Mouse (Mus musculus): ENCODE results near the gene Trir.

The Trir gene

GRCm38 (mm10) chr8:85026670-85027515, at the start of gene Trir:
Gene Trir (plus strand): TSS chr8:85026823.
- peak; percentile 96 for DNase-seq

DNA sequence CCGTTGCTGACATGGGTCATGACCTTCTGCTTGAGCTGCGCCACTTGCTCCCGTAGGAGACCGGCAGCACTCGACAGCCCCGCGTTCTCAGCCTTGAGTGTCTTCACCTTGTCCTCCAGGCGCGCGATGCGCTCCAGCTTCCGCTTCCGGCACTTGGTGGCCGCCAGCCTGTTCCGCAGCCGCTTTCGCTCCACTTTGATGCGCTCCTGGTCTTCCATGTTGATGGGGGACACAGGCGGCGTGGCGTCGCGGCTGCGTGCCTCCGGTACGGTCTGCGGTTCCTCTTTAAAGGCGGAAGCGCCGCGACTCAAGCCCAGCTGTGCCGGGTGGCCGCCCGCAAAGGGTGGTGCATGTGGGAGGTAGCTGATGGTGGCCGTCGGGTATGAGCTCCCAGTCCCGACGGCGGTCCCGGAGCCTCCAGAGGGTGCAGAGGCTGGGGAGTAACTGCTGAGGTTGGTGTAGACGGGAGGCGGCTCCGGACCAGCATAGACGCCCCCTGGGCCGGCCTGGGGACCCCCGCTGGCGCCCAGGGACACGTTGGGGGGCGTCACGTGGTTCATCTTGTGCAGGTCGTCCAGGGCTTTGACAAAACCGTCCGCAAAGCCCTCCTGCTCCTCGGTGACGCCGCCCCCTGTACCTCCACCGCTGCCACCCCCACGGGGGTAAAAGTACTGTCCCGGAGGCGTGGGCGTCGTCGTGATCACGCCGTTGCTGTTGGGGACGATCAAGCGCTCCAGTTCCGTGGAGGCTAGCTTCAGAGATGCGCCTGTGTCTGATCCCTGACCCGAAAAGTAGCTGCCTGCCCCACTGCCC, 49.0 kb upstream of the Trir start:
- peak; percentile 70 for DNase-seq

DNA sequence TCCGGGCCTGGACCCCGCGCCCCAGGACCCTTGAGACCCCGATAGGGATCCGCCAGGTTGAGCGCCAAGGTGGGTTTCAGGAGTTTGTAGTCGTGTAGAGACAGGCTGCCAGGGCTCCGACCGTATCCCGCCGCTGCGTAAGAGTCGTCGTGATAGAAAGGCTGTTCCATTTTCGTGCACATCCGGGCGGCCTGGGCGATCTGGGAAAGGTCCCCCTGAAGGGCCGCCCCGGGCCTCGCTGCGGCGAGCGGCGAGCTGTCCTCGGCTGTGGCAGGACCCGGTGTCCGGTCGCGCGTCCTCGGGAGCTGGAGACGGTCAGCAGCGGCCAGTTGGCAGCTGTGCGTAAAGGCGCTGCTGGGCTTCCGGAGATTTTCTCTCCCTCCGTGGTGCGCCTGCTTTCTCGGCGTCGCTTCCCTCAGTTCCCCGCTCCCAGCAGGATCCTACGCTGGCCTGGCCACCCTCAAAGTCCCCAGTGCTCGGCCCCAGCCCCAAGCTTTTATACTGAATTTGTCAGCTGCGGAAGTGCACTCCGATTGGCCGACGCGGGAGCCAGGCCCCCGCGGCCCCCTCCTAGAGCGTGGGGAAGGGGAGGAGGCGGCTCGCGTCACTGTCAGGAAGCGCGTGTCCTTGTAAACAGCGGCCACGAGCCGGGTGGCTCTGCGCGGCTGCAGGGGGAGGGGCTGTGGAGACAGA, 48.2 kb upstream of the Trir start, which contains the start of gene Junb:
Gene Junb, minus strand, starts transcription at position 471 of the 693 bp plus-strand sequence.
- peak; percentile 97 for DNase-seq

- peak; percentile 98 for DNase-seq
These were observed 46.8 kb upstream of the Trir start for GRCm38 (mm10) chr8:84979599-84980421.

- peak; percentile 96 for DNase-seq
These were observed 45.8 kb upstream of the Trir start for GRCm38 (mm10) chr8:84980622-84981358.

DNA sequence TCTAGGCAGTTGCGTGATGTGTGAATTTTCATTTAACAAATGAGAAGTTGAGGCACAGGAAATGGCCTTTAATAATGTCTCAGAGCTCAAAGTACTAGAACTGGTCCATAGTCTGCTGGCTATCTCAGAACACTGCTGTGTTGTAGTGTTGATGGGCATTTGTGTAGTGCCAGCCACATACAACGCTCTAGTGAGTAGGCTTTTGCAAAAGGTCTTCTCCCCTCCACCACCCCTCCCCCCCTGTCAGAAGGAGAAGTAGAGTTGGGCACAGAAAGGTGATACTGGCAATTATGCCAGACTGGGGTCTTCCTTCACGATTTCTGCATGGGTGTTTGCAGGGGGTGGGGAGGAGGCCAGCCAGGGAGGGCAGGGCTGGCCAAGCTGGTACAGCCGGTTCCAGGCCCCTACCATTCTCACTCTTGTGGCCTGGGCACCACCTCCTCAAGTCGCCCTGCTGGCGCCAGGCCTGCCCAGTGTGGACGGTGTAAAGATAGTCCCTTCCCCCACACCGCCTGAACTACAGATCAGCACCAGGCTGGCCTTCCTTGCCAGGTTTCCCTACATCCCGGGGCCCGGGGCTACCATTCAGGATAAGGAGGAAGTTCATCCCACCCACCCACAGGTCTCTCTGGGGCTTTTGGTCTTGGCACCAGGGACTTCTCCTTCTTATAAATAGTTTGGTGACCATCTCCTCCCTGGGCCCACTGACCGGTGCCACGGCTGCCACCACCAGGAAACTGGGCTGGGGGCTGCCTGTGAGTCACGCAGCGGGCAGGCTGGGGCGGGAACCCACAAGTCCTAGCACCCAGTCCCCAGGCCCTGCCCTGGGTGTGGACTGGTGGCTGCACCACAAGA, 44.8 kb upstream of the Trir start:
- DNase-seq: peak; percentile 77

DNA sequence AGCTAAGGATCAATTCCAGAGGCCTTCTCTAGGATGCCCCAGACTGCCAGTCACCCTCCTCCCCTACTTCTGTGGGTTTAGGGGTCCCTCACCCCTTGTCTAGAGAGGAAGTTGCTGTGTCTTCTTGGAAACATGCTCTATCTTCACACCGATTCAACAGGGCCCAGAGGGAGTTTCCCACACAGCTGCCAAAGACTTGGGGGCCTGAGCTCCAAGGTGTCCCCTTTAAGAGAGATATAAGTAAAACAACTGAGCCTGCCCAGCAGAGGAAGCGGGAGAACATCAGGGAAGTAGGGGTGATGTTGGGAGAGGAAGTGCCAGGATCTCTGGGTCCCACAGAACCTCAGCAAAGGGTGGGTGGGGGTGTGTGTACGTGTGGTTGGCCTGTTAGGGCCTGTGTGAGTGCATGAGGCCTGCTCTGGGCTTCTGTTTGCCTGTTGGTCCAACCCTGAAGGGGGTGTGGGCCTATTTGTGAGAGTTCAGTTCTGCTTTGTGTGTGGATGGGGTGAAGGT, 44.1 kb upstream of the Trir start:
- DNase-seq: no peak

DNA sequence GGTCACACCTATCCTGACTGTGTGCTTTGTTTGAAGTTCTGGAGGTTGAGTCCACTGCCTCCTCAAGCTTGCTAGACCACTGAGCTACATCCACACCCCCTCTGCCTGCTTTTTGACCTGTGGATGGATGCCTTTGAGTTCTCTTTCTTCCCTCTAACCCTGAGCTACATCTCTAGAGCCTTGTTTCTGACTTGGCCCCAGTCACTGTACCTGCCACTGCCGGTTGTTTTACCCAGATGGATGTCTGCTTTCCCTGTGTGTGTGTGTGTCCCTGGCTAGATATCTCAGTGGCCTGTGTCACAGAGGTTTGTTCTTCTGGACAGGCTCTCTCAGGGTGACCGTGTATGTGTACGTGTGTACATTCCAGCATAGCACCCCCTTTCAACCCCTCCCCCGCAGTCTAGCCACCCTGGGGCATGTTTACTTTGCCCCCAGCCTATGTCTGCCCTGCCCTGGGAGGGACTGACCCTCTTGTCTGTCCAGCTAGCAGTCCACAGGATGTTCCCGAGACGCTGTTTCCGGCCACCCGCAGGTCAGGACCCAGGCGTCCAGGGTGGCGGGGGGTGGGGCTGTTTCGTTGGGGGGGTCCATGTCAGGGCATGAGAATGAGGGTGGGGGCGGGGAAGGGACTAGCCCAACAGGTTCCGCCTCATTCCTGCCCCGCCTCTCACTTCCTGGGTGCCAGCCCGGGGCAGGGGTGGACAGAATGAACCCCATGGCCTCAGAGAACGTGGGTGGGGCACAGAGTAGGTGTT, 42.2 kb upstream of the Trir start:
- peak; percentile 82 for DNase-seq

GRCm38 (mm10) chr8:84985049-84985683, 41.5 kb upstream of the Trir start:
- DNase-seq: no peak

DNA sequence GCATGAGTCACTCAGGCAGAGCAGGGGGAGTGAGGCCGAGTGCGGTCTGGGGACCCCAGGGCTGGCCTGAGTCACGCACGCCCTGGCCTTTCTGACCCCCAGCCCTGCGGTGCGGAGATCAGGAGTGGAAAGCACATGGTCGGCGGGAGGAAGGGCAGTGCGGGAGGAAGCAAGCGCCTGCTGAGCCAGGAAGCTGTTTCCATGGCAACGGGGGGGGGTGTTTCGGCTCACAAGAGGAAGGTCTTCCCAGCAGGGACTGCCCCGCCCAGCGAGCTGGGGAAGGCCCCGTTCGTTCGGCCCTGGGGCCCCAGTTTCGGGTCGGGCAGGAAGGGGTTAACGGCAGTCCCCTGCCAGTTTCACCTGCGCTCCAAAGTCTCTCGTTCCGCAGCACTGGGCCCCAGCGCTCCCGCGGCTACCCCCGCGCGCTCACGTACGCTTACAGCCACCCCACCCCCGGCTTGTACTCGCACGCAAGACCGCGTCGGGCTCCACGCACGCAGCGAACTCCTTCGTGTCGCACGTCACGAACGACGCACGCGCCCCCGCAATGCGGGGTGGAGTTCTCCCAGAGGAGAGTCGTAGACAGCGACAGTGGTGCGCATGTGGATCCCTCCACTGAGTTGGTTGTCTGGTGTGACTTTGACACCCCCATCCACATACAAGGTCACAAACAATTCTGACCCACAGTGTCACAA, 40.8 kb upstream of the Trir start:
- DNase-seq: peak; percentile 93

GRCm38 (mm10) chr8:84986379-84986945, 40.2 kb upstream of the Trir start:
- no peak for DNase-seq

- no peak for DNase-seq
These were observed 39.2 kb upstream of the Trir start for GRCm38 (mm10) chr8:84987388-84987787.

GRCm38 (mm10) chr8:84987903-84988302, 38.7 kb upstream of the Trir start:
- no peak for DNase-seq

DNA sequence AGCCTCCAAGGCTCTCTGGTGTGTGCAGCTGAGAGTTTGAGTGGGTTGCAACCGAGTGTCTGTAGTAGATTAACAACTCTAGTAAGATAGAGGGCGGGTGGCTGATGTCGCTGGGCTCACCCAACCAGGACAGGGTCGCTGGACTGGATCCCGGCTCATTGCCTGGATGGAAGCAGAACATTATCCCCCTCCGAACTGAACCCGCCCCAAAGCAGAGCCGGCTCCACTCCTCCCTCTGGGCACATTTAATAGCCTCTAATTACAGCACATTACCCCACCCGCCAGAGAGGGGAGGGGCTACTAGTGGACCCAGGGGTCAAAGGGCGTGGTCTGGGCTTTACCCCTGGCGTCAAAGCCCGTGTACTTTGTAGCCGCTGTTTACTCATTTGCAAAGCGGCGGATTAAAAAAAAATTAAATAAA, 37.3 kb upstream of the Trir start:
- DNase-seq: peak; percentile 95

DNA sequence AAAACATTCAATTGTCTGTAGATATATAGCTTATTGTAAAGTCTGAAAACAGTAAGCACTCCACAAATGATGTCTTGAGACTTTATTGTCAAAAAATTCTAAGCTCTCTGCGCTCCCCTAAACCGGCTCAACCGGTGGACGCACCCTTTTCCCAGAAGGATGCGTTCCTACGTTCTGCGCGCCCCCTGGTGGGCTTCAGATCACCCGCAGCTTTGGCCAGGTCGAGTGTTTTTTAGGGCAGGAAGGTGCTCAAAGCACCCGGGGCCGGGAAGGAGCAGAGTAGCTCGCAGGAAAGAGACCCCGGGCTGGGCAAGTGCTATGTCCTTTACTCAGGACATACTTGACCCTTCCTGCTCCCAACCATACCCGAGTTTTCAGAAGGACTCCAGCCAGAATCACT, 36.8 kb upstream of the Trir start:
- peak; percentile 89 for DNase-seq

- peak; percentile 98 for DNase-seq
These were observed 36.3 kb upstream of the Trir start, which contains the start of gene Hook2 for GRCm38 (mm10) chr8:84990349-84990748. Gene Hook2 (plus strand): TSS chr8:84990603.

DNA sequence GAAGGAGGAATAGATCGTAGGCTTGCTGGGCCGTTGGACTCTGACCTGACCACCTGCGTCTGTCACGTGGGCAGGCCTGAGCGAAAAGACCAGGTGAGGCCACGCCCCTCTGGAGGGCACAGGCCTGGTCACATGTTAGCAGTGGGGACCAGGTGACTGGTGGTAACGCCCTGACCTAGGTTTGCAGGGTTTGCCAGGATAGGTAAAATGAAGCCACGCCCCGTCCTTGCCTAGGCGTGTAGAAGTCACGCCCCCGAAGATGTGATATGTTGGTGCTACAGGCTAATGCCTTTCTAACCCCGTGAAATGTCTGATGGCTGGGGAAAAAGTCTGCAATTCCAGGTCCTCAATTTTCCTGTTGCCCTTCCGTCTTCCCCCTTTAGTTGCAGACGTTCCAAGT, 35.8 kb upstream of the Trir start:
- peak; percentile 98 for DNase-seq

GRCm38 (mm10) chr8:84994375-84994774, 32.2 kb upstream of the Trir start:
- peak; percentile 2 for DNase-seq
